Mouse (Mus musculus) CH12.LX (cell line): ENCODE measurements at regions not wholly inside any gene's neighbourhood (a gene's known extent, or its start where the extent isn't known, plus 50 kb on each side); places are given as distances from the start of the nearest gene placed in this dataset.

ENCODE experiments used
- DNase-seq: peaks from one replicate; pipeline ENCODE4 v3.0.0-alpha.2; 2013; ENCODE audit errors: extremely low read depth
- H3K27ac ChIP-seq: 2 replicates; pipeline ENCODE4 v1.5.1; 2012; ENCODE audit warnings: low read depth, mild to moderate bottlenecking, control low read depth, moderate library complexity; ENCODE audit not compliant: insufficient read depth
- H3K27me3 ChIP-seq: replicated peaks from 2 replicates; pipeline ENCODE3; 2012; ENCODE audit warnings: inconsistent platforms
- H3K36me3 ChIP-seq, 2 experiments: replicated peaks in 1 of 2; 2 replicates each; pipeline versions ENCODE3 to v1.6.1; 2012; ENCODE audit warnings: inconsistent platforms in 1 of 2, low read length in 1 of 2, mild to moderate bottlenecking in 1 of 2, mixed read lengths in 1 of 2, moderate library complexity in 1 of 2; ENCODE audit not compliant: control insufficient read depth in 1 of 2, insufficient read depth in 1 of 2
- H3K4me1 ChIP-seq, 2 experiments: 2 replicates each; pipeline ENCODE4 v1.6.1; 2012; ENCODE audit warnings: inconsistent platforms in 1 of 2, moderate library complexity in 1 of 2; ENCODE audit not compliant: insufficient read depth in 2 of 2, control insufficient read depth in 1 of 2
- H3K4me2 ChIP-seq: 2 replicates; pipeline ENCODE4 v1.6.1; 2012; ENCODE audit warnings: low read depth, mild to moderate bottlenecking, control low read depth; ENCODE audit not compliant: poor library complexity, insufficient read depth, severe bottlenecking
- H3K4me3 ChIP-seq, 3 experiments: fragments of 150-350 bp in 1 of 3; sonication (generic) in 1 of 3; replicated peaks in 1 of 3; 2 replicates each; pipeline versions ENCODE3 to v1.5.1; 2011 to 2012; ENCODE audit warnings: low read depth in 2 of 3, low read length in 2 of 3, mild to moderate bottlenecking in 2 of 3, moderate library complexity in 2 of 3, control low read depth in 1 of 3, improper control_type of control experiment in 1 of 3, inconsistent platforms in 1 of 3, mixed read lengths in 1 of 3; ENCODE audit not compliant: poor library complexity in 1 of 3
- H3K79me2 ChIP-seq: replicated peaks from 2 replicates; pipeline ENCODE4 v1.6.1; 2012; ENCODE audit warnings: mild to moderate bottlenecking, moderate library complexity; ENCODE audit not compliant: control insufficient read depth, poor library complexity, insufficient read depth, severe bottlenecking; ENCODE audit errors: extremely low read depth
- H3K9ac ChIP-seq: 2 replicates; pipeline ENCODE4 v1.6.1; 2012; ENCODE audit warnings: low read depth, mild to moderate bottlenecking, control low read depth, moderate library complexity; ENCODE audit not compliant: insufficient read depth
- H3K9me3 ChIP-seq: replicated peaks from 2 replicates; pipeline ENCODE3; 2012; ENCODE audit warnings: low read length, inconsistent platforms, mixed read lengths
- CHD1 ChIP-seq: IDR thresholded peaks from 2 replicates; pipeline ENCODE4 v1.6.1; 2012; ENCODE audit warnings: low read depth, low read length, improper control_type of control experiment, inconsistent platforms
- CTCF ChIP-seq, 2 experiments: IDR thresholded peaks in 1 of 2; conservative IDR thresholded peaks in 1 of 2; 2 replicates each; pipeline ENCODE4 v1.5.1; 2011 to 2012; ENCODE audit warnings: low read depth in 2 of 2, low read length in 2 of 2, improper control_type of control experiment in 1 of 2, inconsistent platforms in 1 of 2, mild to moderate bottlenecking in 1 of 2, moderate library complexity in 1 of 2
- ELF1 ChIP-seq: IDR thresholded peaks from 2 replicates; pipeline ENCODE4 v1.6.1; 2014; ENCODE audit warnings: low read depth, mild to moderate bottlenecking, inconsistent platforms, low read length, improper control_type of control experiment
- EP300 ChIP-seq: IDR thresholded peaks from 2 replicates; pipeline ENCODE4 v1.6.1; 2011; ENCODE audit warnings: low read length, improper control_type of control experiment
- ETS1 ChIP-seq: conservative IDR thresholded peaks from 2 replicates; pipeline ENCODE4 v1.6.1; 2012; ENCODE audit warnings: low read depth, mild to moderate bottlenecking, inconsistent platforms, low read length, improper control_type of control experiment, moderate library complexity
- HCFC1 ChIP-seq: IDR thresholded peaks from 2 replicates; pipeline ENCODE4 v1.6.1; 2012; ENCODE audit warnings: low read depth, mild to moderate bottlenecking, inconsistent platforms, low read length, improper control_type of control experiment
- IRF4 ChIP-seq: IDR thresholded peaks from 2 replicates; pipeline ENCODE4 v1.6.1; 2014; ENCODE audit warnings: low read depth, mild to moderate bottlenecking, inconsistent platforms, low read length, improper control_type of control experiment
- JUN ChIP-seq: IDR thresholded peaks from 2 replicates; pipeline ENCODE4 v1.6.1; 2011; ENCODE audit warnings: low read depth, mild to moderate bottlenecking, low read length, improper control_type of control experiment, moderate library complexity; ENCODE audit not compliant: insufficient read depth
- JUND ChIP-seq: conservative IDR thresholded peaks from 2 replicates; pipeline ENCODE4 v1.6.1; 2011; ENCODE audit warnings: low read depth, low read length, improper control_type of control experiment
- KAT2A ChIP-seq: IDR thresholded peaks from 2 replicates; pipeline ENCODE4 v1.6.1; 2012; ENCODE audit warnings: low read length, improper control_type of control experiment, inconsistent platforms; ENCODE audit not compliant: insufficient replicate concordance
- MAFK ChIP-seq: IDR thresholded peaks from 2 replicates; pipeline ENCODE4 v1.6.1; 2011; ENCODE audit warnings: low read length, improper control_type of control experiment; ENCODE audit not compliant: insufficient replicate concordance
- MAX ChIP-seq: IDR thresholded peaks from 2 replicates; pipeline ENCODE4 v1.6.1; 2011; ENCODE audit warnings: low read length, improper control_type of control experiment
- MAZ ChIP-seq: IDR thresholded peaks from 2 replicates; pipeline ENCODE4 v1.6.1; 2012; ENCODE audit warnings: low read depth, mild to moderate bottlenecking, inconsistent platforms, low read length, improper control_type of control experiment, moderate library complexity
- MEF2A ChIP-seq: IDR thresholded peaks from 2 replicates; pipeline ENCODE4 v1.6.1; 2014; ENCODE audit warnings: low read depth, mild to moderate bottlenecking, inconsistent platforms, low read length, improper control_type of control experiment, borderline replicate concordance
- MXI1 ChIP-seq: IDR thresholded peaks from 2 replicates; pipeline ENCODE4 v1.6.1; 2011; ENCODE audit warnings: mild to moderate bottlenecking, low read depth, low read length, improper control_type of control experiment
- MYC ChIP-seq: IDR thresholded peaks from 2 replicates; pipeline ENCODE4 v1.6.1; 2011; ENCODE audit warnings: low read depth, mild to moderate bottlenecking, improper control_type of control experiment, low read length
- NELFE ChIP-seq: IDR thresholded peaks from 2 replicates; pipeline ENCODE4 v1.6.1; 2011; ENCODE audit warnings: low read depth, low read length, improper control_type of control experiment
- NRF1 ChIP-seq: IDR thresholded peaks from 2 replicates; pipeline ENCODE4 v1.6.1; 2014; ENCODE audit warnings: low read depth, mild to moderate bottlenecking, inconsistent platforms, low read length, improper control_type of control experiment, moderate library complexity
- PAX5 ChIP-seq: IDR thresholded peaks from 2 replicates; pipeline ENCODE4 v1.6.1; 2012; ENCODE audit warnings: low read length, inconsistent platforms, mixed read lengths
- POLR2A ChIP-seq: IDR thresholded peaks from 2 replicates; pipeline ENCODE4 v1.6.1; 2011; ENCODE audit warnings: low read depth, mild to moderate bottlenecking, improper control_type of control experiment, low read length
- POLR2AphosphoS2 ChIP-seq: IDR thresholded peaks from 2 replicates; pipeline ENCODE4 v1.6.1; 2011; ENCODE audit warnings: low read depth, low read length, improper control_type of control experiment
- RCOR1 ChIP-seq: conservative IDR thresholded peaks from 2 replicates; pipeline ENCODE4 v1.6.1; 2012; ENCODE audit warnings: low read depth, mild to moderate bottlenecking, inconsistent platforms, low read length, improper control_type of control experiment
- SIN3A ChIP-seq: IDR thresholded peaks from 2 replicates; pipeline ENCODE4 v1.6.1; 2012; ENCODE audit warnings: low read length, improper control_type of control experiment, inconsistent platforms
- SMC3 ChIP-seq: IDR thresholded peaks from 2 replicates; pipeline ENCODE4 v1.6.1; 2011; ENCODE audit warnings: low read depth, low read length, improper control_type of control experiment
- TBP ChIP-seq: conservative IDR thresholded peaks from 2 replicates; pipeline ENCODE4 v1.6.1; 2011; ENCODE audit warnings: low read depth, low read length, improper control_type of control experiment
- UBTF ChIP-seq: IDR thresholded peaks from 2 replicates; pipeline ENCODE4 v1.6.1; 2012; ENCODE audit warnings: low read depth, mild to moderate bottlenecking, inconsistent platforms, low read length, improper control_type of control experiment, moderate library complexity
- USF1 ChIP-seq: IDR thresholded peaks from 2 replicates; pipeline ENCODE4 v1.6.1; 2014; ENCODE audit warnings: low read depth, mild to moderate bottlenecking, inconsistent platforms, low read length, improper control_type of control experiment
- USF2 ChIP-seq: conservative IDR thresholded peaks from 2 replicates; pipeline ENCODE4 v1.6.1; 2011; ENCODE audit warnings: low read depth, low read length, improper control_type of control experiment
- ZC3H11A ChIP-seq: IDR thresholded peaks from 2 replicates; pipeline ENCODE4 v1.6.1; 2012; ENCODE audit warnings: low read depth, mild to moderate bottlenecking, inconsistent platforms, low read length, improper control_type of control experiment
- ZKSCAN1 ChIP-seq: IDR thresholded peaks from 2 replicates; pipeline ENCODE4 v1.6.1; 2012; ENCODE audit warnings: low read depth, inconsistent platforms, low read length, improper control_type of control experiment, borderline replicate concordance
- ZMIZ1 ChIP-seq: IDR thresholded peaks from 2 replicates; pipeline ENCODE4 v1.6.1; 2012; ENCODE audit warnings: low read depth, mild to moderate bottlenecking, inconsistent platforms, low read length, improper control_type of control experiment
- ZNF384 ChIP-seq: IDR thresholded peaks from 2 replicates; pipeline ENCODE4 v1.6.1; 2012; ENCODE audit warnings: low read depth, low read length, improper control_type of control experiment, inconsistent platforms
- dilution Hi-C: fragments of 300-500 bp; cut with MboI; formaldehyde crosslinking; loops from 2 replicates; pipeline ENCODE4 v1.14.3; 2020; ENCODE audit warnings: low sequenced_read_pairs; ENCODE audit not compliant: extremely low pct_unique_long_range_greater_than_20kb, extremely low pct_ligation_motif_present
- in situ Hi-C: fragments of 300-500 bp; cut with MboI; formaldehyde crosslinking; loops from 3 replicates; pipeline ENCODE4 v1.14.3; 2019; ENCODE audit warnings: low sequenced_read_pairs, low pct_ligation_motif_present, low pct_unique_long_range_greater_than_20kb, mixed read lengths

GRCm38 (mm10) chr17:16481722-16482121 is 582.2 kb upstream of the Zfp960 start:
- no peak overlapping the region for H3K4me3 ChIP-seq
- no peaks in the 10 kb centered on the region for H3K36me3 ChIP-seq
- H3K9ac ChIP-seq = no peak overlapping the region
- H3K27me3 ChIP-seq = no peaks in the 10 kb centered on the region
- no peaks in the 10 kb centered on the region for H3K9me3 ChIP-seq
- no peak for TF ChIP-seq IRF4
- no peak for TF ChIP-seq MYC
- TF ChIP-seq POLR2AphosphoS2 = no peak
- TF ChIP-seq ELF1 = no peak
- no peak for TF ChIP-seq ZKSCAN1
- TF ChIP-seq USF2 = no peak
- no peak for TF ChIP-seq MAZ
- TF ChIP-seq MEF2A = no peak
- no peak for TF ChIP-seq SIN3A
- no peak for TF ChIP-seq NELFE
- TF ChIP-seq ZMIZ1 = no peak
- TF ChIP-seq POLR2A = no peak
- TF ChIP-seq MAX = no peak
- TF ChIP-seq KAT2A = no peak
- TF ChIP-seq EP300 = no peak
- TF ChIP-seq JUN = no peak
- no peak for TF ChIP-seq CHD1
- no peak for TF ChIP-seq CTCF (conservative IDR thresholded peaks at IDR 0.05 in 1 of 2, IDR thresholded peaks at IDR 0.05 in 1 of 2; ENCODE audit: low read depth in 2 of 2, low read length in 2 of 2)
- TF ChIP-seq NRF1 = no peak
- H3K27ac ChIP-seq = no peak overlapping the region
- in situ Hi-C loops = no loop called here
- peaks cover 2 to 10% of the 10 kb centered on the region in 2 experiments; a peak in 2 of 4 replicates for H3K4me1 ChIP-seq
- dilution Hi-C loops = no loop called here
- H3K4me2 ChIP-seq = no peak overlapping the region
- DNase-seq = no peak
- H3K79me2 ChIP-seq = no peaks in the 10 kb centered on the region

- Histone ChIP-seq H3K36me3 (no peaks in the 10 kb centered on the region), H3K27ac (no peak overlapping the region), H3K9ac (no peak overlapping the region), H3K4me2 (peak overlapping the region; percentile 61), H3K4me1 (peaks cover 2 to 10% of the 10 kb centered on the region in 2 experiments; a peak in 2 of 4 replicates), H3K9me3 (no peaks in the 10 kb centered on the region), H3K79me2 (no peaks in the 10 kb centered on the region), H3K4me3 (no peak overlapping the region), H3K27me3 (no peaks in the 10 kb centered on the region)
- DNase-seq = peak; percentile 37
- dilution Hi-C loops (no loop called here), in situ Hi-C loops (no loop called here)
- peak; percentile 81 for TF ChIP-seq EP300
- no peak for TF ChIP-seq ZC3H11A
- TF ChIP-seq ZMIZ1 = no peak
- TF ChIP-seq NELFE = no peak
- TF ChIP-seq USF1 = no peak
- peak; percentile 64; the same call in 1 of the 2 replicates for TF ChIP-seq IRF4
- no peak for TF ChIP-seq PAX5
- TF ChIP-seq JUND = peak; percentile 58; the same call in 1 of the 2 replicates
- no peak for TF ChIP-seq USF2
- TF ChIP-seq RCOR1 = no peak
- TF ChIP-seq UBTF = no peak
- no peak for TF ChIP-seq ZKSCAN1
- TF ChIP-seq CHD1 = no peak
- TF ChIP-seq MXI1 = no peak
- TF ChIP-seq POLR2A = no peak
- peak; percentile 8; the same call in 1 of the 2 replicates for TF ChIP-seq JUN
- TF ChIP-seq ZNF384 = no peak
- TF ChIP-seq HCFC1 = no peak
- no peak for TF ChIP-seq MAFK
- no peak for TF ChIP-seq MAX
- no peak for TF ChIP-seq MYC
- TF ChIP-seq ETS1 = no peak
- no peak for TF ChIP-seq TBP
- TF ChIP-seq SMC3 = no peak
- TF ChIP-seq POLR2AphosphoS2 = no peak
- no peak for TF ChIP-seq MAZ
- TF ChIP-seq ELF1 = no peak
Observed at GRCm38 (mm10) chr17:16480579-16480978, 583.3 kb upstream of the Zfp960 start.
